Mouse (Mus musculus): Measurements from ENCODE around the gene Gatd1.

DNA sequence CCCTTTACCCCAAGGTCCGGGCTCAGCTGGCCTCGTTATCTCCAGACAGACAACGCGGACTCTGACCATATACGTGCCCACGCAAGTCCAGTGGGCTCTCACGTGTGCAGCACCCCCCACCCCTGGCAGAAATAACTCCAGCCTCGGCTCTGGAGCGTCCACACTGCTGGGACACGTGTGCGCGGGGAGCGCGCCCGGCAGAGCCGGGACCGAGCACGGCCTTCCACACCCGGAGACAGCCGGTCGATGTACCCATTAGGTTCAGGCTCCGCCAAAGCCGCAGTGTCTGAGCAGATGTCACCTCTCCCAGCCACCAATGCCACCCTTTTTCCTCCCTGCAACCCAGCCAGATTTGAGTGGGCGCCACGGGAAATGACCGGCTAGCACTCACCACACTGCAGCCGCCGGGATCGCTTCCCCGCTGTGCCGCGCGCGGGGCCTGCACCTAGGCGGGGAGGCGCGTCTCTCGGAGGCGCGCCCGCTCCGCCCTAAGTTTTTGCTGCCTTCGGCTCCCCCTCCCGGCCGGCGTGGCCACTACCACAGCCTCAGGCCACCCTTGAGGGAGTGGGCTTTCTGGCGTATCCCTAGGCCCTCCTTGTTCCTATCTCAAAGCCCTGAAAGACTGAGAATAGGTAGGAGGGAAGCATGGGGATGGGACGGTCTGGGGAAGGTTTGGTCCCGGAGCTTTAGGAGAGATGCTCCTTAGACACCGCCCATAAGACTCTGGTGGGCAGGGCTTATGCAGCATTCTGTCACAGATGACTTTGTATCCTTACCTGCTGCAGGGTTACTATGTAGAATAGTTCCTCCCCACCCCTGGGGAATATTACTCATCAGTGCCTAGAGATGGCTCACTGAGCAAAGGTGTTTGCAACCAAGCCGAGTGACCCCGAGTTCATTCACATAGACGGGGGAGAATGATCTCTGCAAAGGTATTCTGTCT lies 23.5 kb upstream of the Gatd1 start, which contains the start of gene Slc25a22:
- TF ChIP-seq POLR2A (IDR thresholded peaks at IDR 0.05; ENCODE audit: control insufficient read depth in 1 of 2, insufficient read depth in 1 of 2, low read depth in 1 of 2, low read length in 2 of 2, poor library complexity in 1 of 2), result peak; percentile 83 to 84
- no peak for TF ChIP-seq EP300 (IDR thresholded peaks at IDR 0.05; ENCODE audit: low read depth in 1 of 2, low read length in 2 of 2)
- no peak for TF ChIP-seq RCOR1 (IDR thresholded peaks at IDR 0.05; ENCODE audit: low read depth, low read length)
- TF ChIP-seq CTCF (IDR thresholded peaks at IDR 0.05 in 2 of 3, conservative IDR thresholded peaks at IDR 0.05 in 1 of 3; ENCODE audit: control insufficient read depth in 1 of 3, insufficient read depth in 1 of 3, low read depth in 2 of 3, low read length in 3 of 3, poor library complexity in 1 of 3, severe bottlenecking in 1 of 3), result peak; percentile 39 to 77 (median 71)
- TF ChIP-seq MXI1 (IDR thresholded peaks at IDR 0.05; ENCODE audit: low read depth, low read length), result peak; percentile 96
- no peak for TF ChIP-seq GATA1 (IDR thresholded peaks at IDR 0.05; ENCODE audit: low read depth, low read length)
- TF ChIP-seq USF2 (IDR thresholded peaks at IDR 0.05; ENCODE audit: borderline replicate concordance in 1 of 2, insufficient read depth in 1 of 2, low read depth in 1 of 2, low read length in 2 of 2), result 0 out of 4 replicates have a peak, but pooled peaks of 1 of the 2 experiments have one; percentile 12
- peak; percentile 78 for TF ChIP-seq USF1 (IDR thresholded peaks at IDR 0.05; ENCODE audit: low read depth, low read length)
- TF ChIP-seq ZKSCAN1 (IDR thresholded peaks at IDR 0.05; ENCODE audit: low read depth, low read length), result no peak
- no peak for TF ChIP-seq MYB (IDR thresholded peaks at IDR 0.05; ENCODE audit: low read depth, low read length)
- peak; percentile 33; the same call in 1 of the 2 replicates for TF ChIP-seq ZC3H11A (IDR thresholded peaks at IDR 0.05; ENCODE audit: low read depth, low read length)
- TF ChIP-seq ELF1 (IDR thresholded peaks at IDR 0.05; ENCODE audit: low read depth, low read length), result 0 out of 2 replicates have a peak, but pooled peaks have one; percentile 6
